Mouse (Mus musculus): ENCODE measurements around the gene 1700001C02Rik.

Gene 1700001C02Rik

GRCm38 (mm10) chr5:30465861-30466260 is at the start of gene 1700001C02Rik:
Gene 1700001C02Rik (plus strand): TSS chr5:30466047.
- no peak for DNase-seq (ENCODE audit: low read depth, low spot score)

GRCm38 (mm10) chr5:30416665-30417064 is 49.2 kb upstream of the 1700001C02Rik start:
- no peak for DNase-seq (ENCODE audit: low read depth, low spot score)

DNA sequence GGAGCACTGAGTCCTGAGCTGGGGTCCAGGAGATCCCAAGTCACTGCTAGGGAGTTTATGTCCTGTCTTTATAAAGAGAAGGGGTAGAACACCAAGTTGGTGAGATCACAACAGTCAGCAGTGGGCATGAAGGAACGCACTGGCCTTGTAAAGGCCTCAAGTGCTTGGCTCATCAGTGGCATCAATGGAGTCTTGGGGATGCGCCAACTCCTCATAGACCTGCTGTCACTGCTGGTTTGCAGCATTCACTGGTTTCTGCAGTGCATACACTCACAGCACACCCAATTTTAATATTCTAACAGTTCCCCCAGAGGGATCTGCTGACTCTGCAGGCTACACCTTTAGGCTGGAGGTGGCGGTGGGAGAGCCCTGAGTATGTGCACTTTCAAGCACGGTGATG is 42.7 kb upstream of the 1700001C02Rik start:
- DNase-seq (ENCODE audit: low read depth, low spot score) = no peak

- no peak for DNase-seq (ENCODE audit: low read depth, low spot score)
Observed at GRCm38 (mm10) chr5:30423572-30424244, 42.1 kb upstream of the 1700001C02Rik start.

GRCm38 (mm10) chr5:30427406-30427805 is 38.4 kb upstream of the 1700001C02Rik start:
- DNase-seq (ENCODE audit: low read depth, low spot score) = no peak

DNA sequence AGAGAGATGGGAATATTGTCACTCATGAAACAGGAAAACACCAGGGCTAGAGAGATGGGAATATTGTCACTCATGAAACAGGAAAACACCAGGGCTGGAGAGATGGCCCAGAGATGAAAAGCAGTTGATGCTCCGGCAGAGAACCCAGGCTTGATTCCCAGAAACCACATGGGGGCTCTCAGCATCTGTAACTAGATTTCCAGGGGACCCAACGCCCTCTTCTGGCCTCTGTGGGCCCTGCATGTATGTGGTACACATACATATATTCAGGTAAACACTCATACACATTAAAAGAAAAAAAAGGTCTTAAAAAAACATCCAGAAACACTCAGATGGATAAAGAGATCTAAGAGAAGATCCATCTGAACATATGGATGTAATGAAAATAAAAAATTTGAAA is 26.9 kb upstream of the 1700001C02Rik start:
- DNase-seq (ENCODE audit: low read depth, low spot score) = no peak

DNA sequence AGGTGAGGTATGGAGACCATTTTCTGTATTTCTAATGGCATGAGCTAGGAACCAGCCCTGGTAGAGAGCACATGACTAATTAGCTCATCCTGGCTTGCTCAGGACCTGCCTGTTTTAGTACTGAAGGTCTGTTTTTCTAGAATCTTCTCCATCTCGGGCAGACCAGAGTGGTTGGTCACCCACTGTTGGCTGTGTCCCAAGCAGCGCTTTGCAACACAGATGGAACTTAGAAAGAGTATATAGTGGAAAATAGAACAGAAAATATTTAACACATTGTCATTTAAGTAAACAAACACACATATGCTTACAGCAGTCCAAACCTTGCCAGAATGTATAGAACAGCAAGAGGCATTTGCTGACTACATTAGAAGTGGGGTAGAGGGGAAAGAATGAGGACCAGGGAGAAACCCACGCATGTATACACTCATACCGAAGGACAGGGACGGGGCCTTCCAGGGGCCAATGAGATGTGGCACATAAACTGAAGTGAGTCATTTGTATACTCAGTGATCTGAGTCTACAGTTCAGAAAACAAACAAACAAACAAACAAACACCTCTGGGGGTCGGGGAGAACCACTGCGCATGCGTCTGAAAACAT is 25.4 kb upstream of the 1700001C02Rik start:
- DNase-seq (ENCODE audit: low read depth, low spot score) = no peak

DNA sequence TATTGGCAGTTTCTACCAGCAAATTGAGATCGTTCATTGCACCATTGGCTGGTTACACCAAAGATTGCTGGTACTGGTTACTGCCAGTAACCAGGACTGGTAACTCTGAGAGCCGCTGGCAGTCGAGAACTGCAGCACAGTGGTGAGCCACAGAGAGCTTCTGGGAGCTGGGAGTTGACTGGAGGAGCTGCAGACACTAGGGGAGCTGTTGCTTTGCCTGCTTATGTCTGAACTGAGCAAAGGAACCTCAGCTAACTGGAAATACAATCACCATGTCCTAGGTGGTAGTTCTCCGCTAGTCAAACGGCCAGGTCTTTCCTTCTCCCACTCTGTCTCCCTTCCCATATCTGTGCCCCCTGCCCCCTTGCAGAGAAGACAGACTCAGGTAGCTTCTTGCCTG is 23.7 kb upstream of the 1700001C02Rik start:
- DNase-seq (ENCODE audit: low read depth, low spot score) = no peak

- DNase-seq (ENCODE audit: low read depth, low spot score) = no peak
Observed at GRCm38 (mm10) chr5:30444327-30444895, 21.4 kb upstream of the 1700001C02Rik start.

DNA sequence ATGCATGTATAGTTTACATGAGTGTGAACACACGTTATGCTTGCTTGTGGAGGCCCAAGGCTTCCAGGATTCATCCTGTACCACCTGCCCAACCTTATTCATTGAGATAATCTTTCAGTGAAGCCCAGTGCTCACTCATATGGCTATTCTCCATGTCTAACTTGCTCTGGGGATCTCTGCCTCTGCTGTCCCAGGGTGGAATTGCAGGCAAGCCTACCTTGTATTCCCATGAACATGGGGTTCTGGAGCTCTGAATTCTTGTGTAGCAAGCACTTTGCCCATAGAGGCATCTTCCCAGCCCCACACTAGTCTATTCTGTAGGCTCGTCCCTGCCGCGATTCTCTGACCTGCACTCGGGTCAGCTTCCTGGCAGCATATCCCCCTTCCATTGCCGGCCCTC is 9.8 kb upstream of the 1700001C02Rik start:
- no peak for DNase-seq (ENCODE audit: low read depth, low spot score)

- DNase-seq (ENCODE audit: low read depth, low spot score) = no peak
Observed at GRCm38 (mm10) chr5:30460155-30460554, 5.7 kb upstream of the 1700001C02Rik start.

DNA sequence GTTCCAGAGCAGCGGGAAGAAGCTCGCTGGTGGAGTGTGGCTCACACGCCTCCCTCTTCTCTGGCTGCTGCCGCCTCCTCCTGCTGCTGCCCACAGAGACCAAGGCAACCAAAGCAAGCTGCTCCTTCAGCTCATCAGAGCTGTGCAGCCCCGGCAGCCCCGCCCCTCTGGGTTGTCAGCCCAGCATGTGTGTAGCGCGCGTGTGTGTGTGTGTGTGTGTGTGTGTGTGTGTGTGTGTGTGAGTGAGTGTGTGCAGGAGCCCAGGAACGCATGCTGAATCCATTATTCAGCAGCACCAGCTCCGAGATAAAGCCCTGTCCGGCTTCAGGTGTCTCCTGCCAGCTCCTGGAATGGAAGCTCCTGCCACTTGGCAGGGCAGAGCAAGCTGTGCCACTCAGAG is 4.0 kb upstream of the 1700001C02Rik start, which contains the start of gene Otof:
TSS of gene Otof (minus strand) at position 112 of the 400 bp plus-strand sequence.
- DNase-seq (ENCODE audit: low read depth, low spot score) = peak; percentile 66

GRCm38 (mm10) chr5:30466315-30466714 is 468 bp downstream of the 1700001C02Rik start:
- no peak for DNase-seq (ENCODE audit: low read depth, low spot score)

DNA sequence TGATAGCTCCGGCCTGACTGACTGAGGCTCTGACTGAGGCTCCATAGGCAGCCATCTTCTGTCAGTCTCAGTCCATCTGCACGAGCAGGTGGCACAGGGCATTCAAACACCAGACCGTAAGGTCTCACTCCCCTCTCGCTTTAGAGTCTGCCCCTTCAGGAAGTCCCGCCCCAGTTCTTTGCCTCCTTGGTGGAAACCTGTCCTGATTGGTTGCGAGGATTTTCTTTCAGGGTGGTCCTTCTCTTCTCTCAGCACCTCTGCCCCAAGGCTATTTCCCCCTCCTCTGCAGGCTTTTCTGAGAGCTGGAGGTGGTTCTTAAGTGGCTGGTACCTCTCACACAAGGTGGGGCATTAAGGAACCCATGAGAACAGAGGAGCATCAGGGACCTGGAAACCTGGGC is 4.6 kb downstream of the 1700001C02Rik start:
- DNase-seq (ENCODE audit: low read depth, low spot score) = no peak

DNA sequence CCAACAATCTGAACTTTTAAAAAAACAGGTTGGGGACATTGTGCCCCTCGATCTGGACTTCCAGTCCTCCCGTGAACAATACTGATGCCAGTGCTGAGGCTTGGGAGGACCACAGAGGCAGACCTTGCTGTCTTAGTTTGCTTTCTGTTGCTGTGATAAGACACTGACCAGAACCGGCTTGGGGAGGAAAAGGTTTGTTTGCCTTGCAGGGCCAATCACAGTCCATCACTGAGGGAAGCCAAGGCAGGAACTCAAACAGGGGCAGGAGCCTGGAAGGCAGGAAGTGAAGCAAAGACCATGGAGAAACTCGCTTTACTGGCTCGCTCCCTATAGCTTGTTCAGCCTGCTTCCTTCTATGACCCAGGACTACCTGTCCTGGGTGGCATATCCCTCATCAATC is 6.3 kb downstream of the 1700001C02Rik start:
- DNase-seq (ENCODE audit: low read depth, low spot score) = no peak

- no peak for DNase-seq (ENCODE audit: low read depth, low spot score)
Observed at GRCm38 (mm10) chr5:30476534-30476933, 10.7 kb downstream of the 1700001C02Rik start.

DNA sequence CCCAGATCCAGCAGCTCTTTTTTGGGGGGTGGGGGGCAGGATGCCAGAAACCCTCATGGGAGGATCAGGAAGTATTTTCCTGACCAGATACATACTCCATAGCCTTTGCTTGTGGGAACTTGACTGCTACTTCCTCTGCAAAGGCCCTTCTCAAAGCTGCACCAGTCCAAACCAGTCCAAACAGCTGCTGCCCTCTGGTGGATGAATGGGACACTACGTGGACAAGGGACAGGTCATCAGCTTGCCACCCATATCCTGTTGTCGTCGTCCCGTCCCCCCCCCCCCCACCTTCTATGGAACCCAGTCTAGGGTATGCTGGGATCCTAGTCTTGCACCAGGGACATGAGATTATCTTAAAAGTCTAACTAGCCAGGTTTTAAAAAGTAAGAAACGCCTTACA is 16.5 kb downstream of the 1700001C02Rik start:
- DNase-seq (ENCODE audit: low read depth, low spot score) = no peak

DNA sequence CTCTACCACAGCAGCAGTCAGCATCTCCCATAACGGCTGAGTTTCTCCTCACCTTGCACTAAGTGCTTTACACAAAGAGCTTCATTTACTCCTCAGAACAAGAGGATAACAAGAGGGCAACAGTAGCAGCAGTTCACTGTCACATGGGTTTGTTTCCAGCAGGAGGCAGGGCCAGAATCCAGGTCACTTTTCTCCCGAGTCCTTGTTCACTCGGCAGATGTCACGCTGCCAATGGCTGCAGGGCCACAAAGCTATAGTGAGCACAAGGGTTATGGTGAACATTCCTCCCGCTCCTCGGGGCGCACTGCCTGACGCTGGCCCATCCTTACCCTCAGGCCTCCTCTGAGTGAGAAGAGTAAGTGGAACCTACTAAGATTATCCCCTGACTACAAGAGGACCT is 17.7 kb downstream of the 1700001C02Rik start:
- DNase-seq (ENCODE audit: low read depth, low spot score) = no peak

DNA sequence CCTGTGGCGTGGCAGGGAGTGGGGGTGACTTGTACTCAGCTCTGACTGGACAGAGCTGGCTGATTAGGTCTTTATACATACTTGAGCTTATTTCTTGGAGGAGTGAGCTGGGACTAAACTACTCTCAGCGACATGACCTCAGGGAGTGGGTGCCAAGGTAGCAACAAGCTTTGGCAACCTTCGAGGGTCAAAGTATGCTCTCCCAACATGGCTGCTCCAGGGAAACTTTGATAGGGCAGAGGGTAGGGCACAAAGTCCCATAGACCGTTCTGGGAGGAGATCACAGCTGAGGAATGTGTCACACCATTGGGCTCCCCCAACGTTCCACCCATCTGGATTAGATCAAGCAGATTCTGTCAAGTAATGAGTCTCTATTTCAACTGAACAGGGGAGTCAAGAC is 18.7 kb downstream of the 1700001C02Rik start:
- DNase-seq (ENCODE audit: low read depth, low spot score) = no peak

DNA sequence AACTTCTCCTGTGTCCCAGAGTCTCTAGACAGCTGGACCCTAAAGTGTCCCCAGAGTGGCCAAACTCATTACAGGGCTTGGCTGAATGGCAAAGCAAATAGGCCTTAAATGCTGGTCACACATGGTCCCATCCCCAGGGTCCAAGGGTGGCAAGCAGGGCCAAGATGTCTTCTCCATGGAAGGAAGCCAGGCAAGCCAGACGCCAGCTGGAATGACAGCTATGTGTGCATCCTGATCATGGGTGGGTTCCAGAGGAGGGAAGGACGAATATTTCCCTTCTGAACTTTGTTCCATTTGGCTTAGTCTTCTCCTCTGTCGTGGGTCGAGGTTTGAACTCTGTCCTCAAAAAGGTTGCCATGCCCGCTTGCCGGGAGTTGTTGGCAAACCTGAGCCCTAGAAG is 19.3 kb downstream of the 1700001C02Rik start:
- DNase-seq (ENCODE audit: low read depth, low spot score) = no peak

GRCm38 (mm10) chr5:30490215-30490614 is 24.4 kb downstream of the 1700001C02Rik start:
- no peak for DNase-seq (ENCODE audit: low read depth, low spot score)

DNA sequence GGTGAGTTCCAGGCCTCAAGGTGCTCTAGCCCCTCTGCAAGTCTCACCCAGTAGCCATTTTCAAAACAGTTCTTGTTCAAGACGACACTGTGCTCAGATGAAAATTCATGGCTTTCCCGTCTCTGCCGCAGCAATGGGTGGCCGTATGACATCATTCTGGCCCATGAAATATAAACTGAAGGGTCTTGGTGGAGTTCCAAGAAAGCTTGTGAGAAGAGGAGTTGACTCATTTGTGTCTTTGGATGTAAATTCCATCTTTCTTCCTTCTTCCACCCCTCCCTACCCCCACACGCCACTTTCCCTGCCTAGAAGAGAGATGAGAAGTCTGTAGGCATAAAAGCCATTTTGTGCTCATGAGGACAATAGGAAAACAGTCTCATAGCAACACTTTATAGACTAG is 25.0 kb downstream of the 1700001C02Rik start:
- DNase-seq (ENCODE audit: low read depth, low spot score) = no peak

- no peak for DNase-seq (ENCODE audit: low read depth, low spot score)
Observed at GRCm38 (mm10) chr5:30493723-30494122, 27.9 kb downstream of the 1700001C02Rik start.

Data from telencephalon, adult 2 months (tissue).